Mouse (Mus musculus): ENCODE data around the gene Gm20517. TPM values are rescaled to one million over a fixed set of nuclear protein-coding genes. Genes with fewer than 3 reads are reported as not detected.
"Not testable (repeated sequence)": the region's sequence is repeated elsewhere in the genome, so short reads cannot be mapped to it uniquely, and the experiment has no call there.

The Gm20517 gene
- polyA plus RNA-seq, 1 experiment from 2014 or later = 0.73 TPM

DNA sequence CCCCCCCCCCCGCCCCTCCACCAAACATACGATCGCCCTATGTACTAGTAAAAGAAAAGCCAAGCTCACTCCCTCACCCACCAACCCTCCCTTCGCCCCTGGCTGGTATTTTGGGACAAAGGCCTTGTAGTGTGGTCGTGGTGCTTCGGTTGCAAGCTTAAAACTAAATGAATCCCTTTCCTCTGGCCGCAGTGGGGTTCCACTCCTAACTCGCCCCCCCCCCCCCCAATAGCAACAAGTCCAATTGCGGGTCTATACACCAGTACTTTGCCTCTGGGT, 16.5 kb upstream of the Gm20517 start:
- no peaks in the 10 kb centered on the region for H3K9me3 ChIP-seq (ENCODE audit: control insufficient read depth, low read length)
- WGBS = 1% methylated on average over 8 of the region's 9 CpGs
- H3K9ac ChIP-seq (ENCODE audit: low read depth, low read length) = peak overlapping the region; percentile 81
- ATAC-seq = no peak
- H3K4me1 ChIP-seq (ENCODE audit: control insufficient read depth, insufficient read depth, low read length) = peaks cover 34% of the 10 kb centered on the region
- peak overlapping the region; percentile 71 for H3K4me2 ChIP-seq (ENCODE audit: low read depth, low read length)
- H3K4me3 ChIP-seq (ENCODE audit: low read length) = peak overlapping the region; percentile 95
- no peaks in the 10 kb centered on the region for H3K27me3 ChIP-seq (replicated peaks; ENCODE audit: control insufficient read depth, insufficient read depth, low read length)
- peaks cover 16% of the 10 kb centered on the region; the same call in 1 of the 2 replicates for H3K36me3 ChIP-seq (ENCODE audit: control insufficient read depth, insufficient read depth, low read length)
- H3K27ac ChIP-seq (ENCODE audit: low read length) = peak overlapping the region; percentile 99

DNA sequence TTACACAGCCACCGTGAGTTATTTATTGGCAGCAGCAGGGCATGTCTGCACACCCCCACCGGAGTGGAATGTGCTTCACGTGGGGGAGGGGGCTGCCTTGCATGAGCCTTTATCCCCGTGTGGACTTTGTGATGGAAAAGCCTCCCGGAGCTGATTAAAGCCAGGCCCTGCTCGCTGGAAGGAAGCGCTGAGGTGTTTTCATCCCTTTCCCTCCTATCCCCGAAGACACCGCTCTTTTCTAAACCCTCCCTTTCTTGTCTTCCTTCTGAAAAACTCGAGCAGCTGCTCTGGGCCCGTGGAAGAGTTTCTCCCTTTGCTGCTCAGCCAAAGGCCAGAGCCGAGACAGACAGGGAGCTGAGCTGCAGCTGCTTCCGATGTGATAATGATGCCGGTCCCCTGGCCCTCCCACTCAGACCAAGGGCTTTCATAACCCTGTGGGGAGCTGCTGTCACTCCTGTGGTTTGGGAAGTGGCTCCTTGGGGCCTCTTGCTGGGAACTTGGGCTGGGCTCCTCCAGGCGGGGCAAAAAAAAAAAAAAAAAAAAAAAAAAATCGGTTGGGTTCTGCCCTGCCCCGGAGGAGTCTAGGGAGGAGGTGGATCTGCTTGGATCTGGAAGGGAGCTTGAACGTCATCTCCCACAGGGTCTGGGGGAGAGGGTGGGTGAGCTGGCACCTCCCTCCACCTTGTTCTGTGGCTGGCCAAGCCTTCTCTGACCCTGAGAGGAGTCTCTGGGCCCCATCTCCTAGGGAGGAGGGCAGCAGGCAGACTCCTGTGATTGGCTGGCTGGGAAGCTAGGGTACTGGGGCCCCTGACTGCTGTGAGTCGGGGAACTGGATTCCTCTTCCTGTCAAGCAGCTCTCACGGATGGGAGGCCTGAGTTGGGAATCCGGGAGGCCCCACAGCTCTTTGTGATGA, 15.9 kb upstream of the Gm20517 start:
- WGBS = under 1% methylated on average over 21 of the region's 21 CpGs
- H3K27ac ChIP-seq (ENCODE audit: low read length) = peak overlapping the region; percentile 99
- peak overlapping the region; percentile 71 for H3K4me2 ChIP-seq (ENCODE audit: low read depth, low read length)
- H3K27me3 ChIP-seq (replicated peaks; ENCODE audit: control insufficient read depth, insufficient read depth, low read length) = no peaks in the 10 kb centered on the region
- H3K4me1 ChIP-seq (ENCODE audit: control insufficient read depth, insufficient read depth, low read length) = peaks cover 34% of the 10 kb centered on the region
- peak overlapping the region; percentile 81 for H3K9ac ChIP-seq (ENCODE audit: low read depth, low read length)
- H3K36me3 ChIP-seq (ENCODE audit: control insufficient read depth, insufficient read depth, low read length) = peaks cover 16% of the 10 kb centered on the region; the same call in 1 of the 2 replicates
- peak overlapping the region; percentile 95 for H3K4me3 ChIP-seq (ENCODE audit: low read length)
- no peaks in the 10 kb centered on the region for H3K9me3 ChIP-seq (ENCODE audit: control insufficient read depth, low read length)
- peak; percentile 83 for ATAC-seq

GRCm38 (mm10) chr17:47596162-47596838, 15.1 kb upstream of the Gm20517 start:
- Histone ChIP-seq H3K27ac (ENCODE audit: low read length) (peak overlapping the region; percentile 99), H3K4me1 (ENCODE audit: control insufficient read depth, insufficient read depth, low read length) (peaks cover 34% of the 10 kb centered on the region), H3K4me2 (ENCODE audit: low read depth, low read length) (peak overlapping the region; percentile 71), H3K4me3 (ENCODE audit: low read length) (peak overlapping the region; percentile 95), H3K9ac (ENCODE audit: low read depth, low read length) (peak overlapping the region; percentile 81), H3K36me3 (ENCODE audit: control insufficient read depth, insufficient read depth, low read length) (peaks cover 21% of the 10 kb centered on the region), H3K27me3 (replicated peaks; ENCODE audit: control insufficient read depth, insufficient read depth, low read length) (no peaks in the 10 kb centered on the region), H3K9me3 (ENCODE audit: control insufficient read depth, low read length) (no peaks in the 10 kb centered on the region)
- 15% methylated on average over 6 of the region's 6 CpGs for WGBS
- ATAC-seq = peak; percentile 0; the same call in 1 of the 2 replicates

DNA sequence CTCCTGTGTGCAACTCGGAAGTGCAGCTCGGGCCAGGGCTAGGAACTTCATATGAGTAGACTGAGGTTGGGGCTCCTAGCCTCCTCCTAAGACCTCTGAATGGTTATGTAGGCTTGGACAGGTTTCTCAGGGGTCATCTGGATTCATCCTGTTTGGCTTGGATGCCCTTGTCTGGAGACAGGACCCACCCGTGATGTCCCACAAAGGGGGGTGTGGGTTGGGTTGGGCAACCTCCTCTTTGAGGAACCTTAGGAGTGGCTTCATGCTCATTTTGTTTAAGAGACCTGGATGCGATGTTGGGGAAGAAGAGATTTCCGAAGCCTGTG, 14.6 kb upstream of the Gm20517 start:
- Histone ChIP-seq H3K4me3 (ENCODE audit: low read length) (peak overlapping the region; percentile 95), H3K27me3 (replicated peaks; ENCODE audit: control insufficient read depth, insufficient read depth, low read length) (no peaks in the 10 kb centered on the region), H3K9ac (ENCODE audit: low read depth, low read length) (peak overlapping the region; percentile 81), H3K4me1 (ENCODE audit: control insufficient read depth, insufficient read depth, low read length) (peaks cover 34% of the 10 kb centered on the region), H3K4me2 (ENCODE audit: low read depth, low read length) (peak overlapping the region; percentile 71), H3K36me3 (ENCODE audit: control insufficient read depth, insufficient read depth, low read length) (peaks cover 24% of the 10 kb centered on the region), H3K27ac (ENCODE audit: low read length) (peak overlapping the region; percentile 99), H3K9me3 (ENCODE audit: control insufficient read depth, low read length) (no peaks in the 10 kb centered on the region)
- 33% methylated on average over 5 of the region's 5 CpGs for WGBS
- ATAC-seq = no peak

DNA sequence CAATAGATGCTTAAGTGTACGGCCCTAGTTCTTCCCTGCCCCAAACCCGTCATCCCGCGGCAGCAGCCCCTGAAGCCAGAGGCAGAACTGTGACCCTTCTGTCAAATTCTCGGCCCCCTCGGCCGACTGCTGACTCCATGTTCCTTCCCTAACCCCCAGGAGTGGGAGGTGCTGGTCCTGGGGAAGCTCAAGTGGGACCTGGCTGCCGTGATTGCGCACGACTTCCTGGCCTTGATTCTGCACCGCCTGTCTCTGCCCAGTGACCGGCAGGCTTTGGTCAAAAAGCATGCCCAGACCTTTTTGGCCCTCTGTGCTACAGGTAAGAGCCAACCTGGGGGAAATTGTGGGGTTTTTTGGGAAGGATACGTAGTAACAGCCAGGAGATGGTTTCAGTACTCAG, 14.1 kb upstream of the Gm20517 start:
- H3K27ac ChIP-seq (ENCODE audit: low read length) = peak overlapping the region; percentile 99
- peak overlapping the region; percentile 81 for H3K9ac ChIP-seq (ENCODE audit: low read depth, low read length)
- H3K36me3 ChIP-seq (ENCODE audit: control insufficient read depth, insufficient read depth, low read length) = peaks cover 24% of the 10 kb centered on the region
- no peaks in the 10 kb centered on the region for H3K9me3 ChIP-seq (ENCODE audit: control insufficient read depth, low read length)
- peak overlapping the region; percentile 71 for H3K4me2 ChIP-seq (ENCODE audit: low read depth, low read length)
- ATAC-seq = no peak
- WGBS = 58% methylated on average over 13 of the region's 13 CpGs
- no peaks in the 10 kb centered on the region for H3K27me3 ChIP-seq (replicated peaks; ENCODE audit: control insufficient read depth, insufficient read depth, low read length)
- H3K4me1 ChIP-seq (ENCODE audit: control insufficient read depth, insufficient read depth, low read length) = peaks cover 34% of the 10 kb centered on the region
- peak overlapping the region; percentile 95 for H3K4me3 ChIP-seq (ENCODE audit: low read length)

DNA sequence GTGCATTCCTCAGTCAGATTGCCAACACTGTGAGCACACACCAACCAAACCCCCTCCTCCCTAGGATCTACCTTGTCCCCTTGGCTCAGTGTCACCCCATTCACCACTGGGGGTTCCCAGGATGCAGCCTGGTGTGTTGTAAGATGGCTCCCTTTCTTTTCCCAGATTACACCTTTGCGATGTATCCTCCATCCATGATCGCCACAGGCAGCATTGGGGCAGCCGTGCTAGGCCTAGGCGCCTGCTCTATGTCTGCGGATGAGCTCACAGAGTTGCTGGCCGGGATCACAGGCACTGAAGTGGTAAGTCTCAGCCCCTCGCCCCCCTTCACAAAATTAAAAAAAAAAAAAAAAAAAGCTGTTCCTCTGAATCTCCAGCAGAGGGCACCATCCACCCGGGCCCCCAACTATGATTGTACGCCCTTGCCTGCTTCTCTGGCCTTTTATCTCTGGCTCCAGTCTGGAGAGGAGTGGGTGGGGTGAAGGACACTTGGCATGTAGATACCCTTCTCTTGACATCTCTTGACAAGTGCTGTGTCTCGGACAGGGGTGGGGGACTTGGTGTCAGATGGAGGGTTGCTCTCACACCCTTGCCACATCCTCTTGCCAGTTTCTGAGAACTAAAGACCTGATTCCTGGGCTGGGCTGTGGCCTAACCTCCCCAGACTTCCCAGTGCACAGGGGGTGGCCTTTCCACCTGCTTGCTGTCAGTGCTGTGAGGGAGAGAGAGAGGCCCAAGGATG, 13.4 kb upstream of the Gm20517 start:
- peaks cover 24% of the 10 kb centered on the region for H3K36me3 ChIP-seq (ENCODE audit: control insufficient read depth, insufficient read depth, low read length)
- H3K4me1 ChIP-seq (ENCODE audit: control insufficient read depth, insufficient read depth, low read length) = peaks cover 29% of the 10 kb centered on the region
- no peaks in the 10 kb centered on the region for H3K27me3 ChIP-seq (replicated peaks; ENCODE audit: control insufficient read depth, insufficient read depth, low read length)
- 20% methylated on average over 10 of the region's 10 CpGs for WGBS
- H3K27ac ChIP-seq (ENCODE audit: low read length) = peak overlapping the region; percentile 99
- H3K4me2 ChIP-seq (ENCODE audit: low read depth, low read length) = peak overlapping the region; percentile 71
- no peak for ATAC-seq
- peak overlapping the region; percentile 81 for H3K9ac ChIP-seq (ENCODE audit: low read depth, low read length)
- H3K4me3 ChIP-seq (ENCODE audit: low read length) = peak overlapping the region; percentile 95; the same call in 1 of the 2 replicates
- no peaks in the 10 kb centered on the region for H3K9me3 ChIP-seq (ENCODE audit: control insufficient read depth, low read length)

GRCm38 (mm10) chr17:47598580-47599304, 12.6 kb upstream of the Gm20517 start:
- H3K27ac ChIP-seq (ENCODE audit: low read length); H3K27me3 ChIP-seq (replicated peaks; ENCODE audit: control insufficient read depth, insufficient read depth, low read length); ATAC-seq; H3K4me2 ChIP-seq (ENCODE audit: low read depth, low read length); H3K9ac ChIP-seq (ENCODE audit: low read depth, low read length); H3K4me3 ChIP-seq (ENCODE audit: low read length); H3K9me3 ChIP-seq (ENCODE audit: control insufficient read depth, low read length): not testable (repeated sequence)
- WGBS = 81% methylated on average over 10 of the region's 10 CpGs
- Histone ChIP-seq H3K4me1 (ENCODE audit: control insufficient read depth, insufficient read depth, low read length) (peaks cover 29% of the 10 kb centered on the region), H3K36me3 (ENCODE audit: control insufficient read depth, insufficient read depth, low read length) (peaks cover 24% of the 10 kb centered on the region)

DNA sequence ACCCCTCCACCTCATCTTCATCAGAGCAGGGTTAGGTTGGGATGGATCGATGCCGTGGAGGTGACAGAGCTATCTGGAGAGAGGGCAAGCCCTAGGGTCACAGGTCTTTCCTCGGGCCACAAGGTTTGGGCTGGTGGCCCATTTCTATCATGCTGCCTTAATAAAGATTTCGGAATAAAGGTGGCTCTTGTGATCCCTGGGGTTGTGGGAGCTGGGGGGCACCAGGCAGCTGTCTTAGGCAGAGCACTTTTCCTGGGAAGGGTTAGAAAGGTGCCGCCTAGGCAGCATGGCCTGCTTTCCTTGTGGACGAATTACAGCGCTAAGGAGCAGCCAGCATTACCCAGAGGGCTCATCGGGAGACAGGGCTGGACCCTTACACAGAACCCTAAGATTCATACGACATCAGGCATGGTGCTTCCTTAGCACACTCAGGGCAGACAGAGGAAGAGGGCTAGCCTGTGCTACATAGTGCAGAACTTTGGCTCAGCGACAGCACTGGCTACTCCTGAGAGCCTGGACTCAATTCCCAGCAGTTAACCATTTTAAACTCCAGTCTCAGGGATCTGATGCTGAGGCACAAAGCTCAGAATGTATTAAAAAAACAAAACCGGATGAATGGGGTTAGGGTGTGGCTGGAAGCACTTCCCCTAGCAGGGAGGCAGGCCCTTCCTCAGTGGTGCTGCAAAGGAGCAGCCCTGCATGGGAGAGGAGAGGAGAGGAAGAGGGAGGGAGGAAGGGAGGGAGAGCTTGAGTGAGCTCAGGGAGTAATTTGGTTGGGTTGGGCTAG, 11.7 kb upstream of the Gm20517 start:
- 75% methylated on average over 11 of the region's 11 CpGs for WGBS
- Histone ChIP-seq H3K27ac (ENCODE audit: low read length) (peak overlapping the region; percentile 52; the same call in 1 of the 2 replicates), H3K4me2 (ENCODE audit: low read depth, low read length) (no peak overlapping the region), H3K4me3 (ENCODE audit: low read length) (no peak overlapping the region), H3K27me3 (replicated peaks; ENCODE audit: control insufficient read depth, insufficient read depth, low read length) (no peaks in the 10 kb centered on the region), H3K9ac (ENCODE audit: low read depth, low read length) (0 out of 2 replicates have a peak overlapping the region, but pooled peaks have one; percentile 32), H3K9me3 (ENCODE audit: control insufficient read depth, low read length) (no peaks in the 10 kb centered on the region), H3K4me1 (ENCODE audit: control insufficient read depth, insufficient read depth, low read length) (peaks cover 29% of the 10 kb centered on the region), H3K36me3 (ENCODE audit: control insufficient read depth, insufficient read depth, low read length) (peaks cover 24% of the 10 kb centered on the region)
- no peak for ATAC-seq
